In the genomic region with DNA sequence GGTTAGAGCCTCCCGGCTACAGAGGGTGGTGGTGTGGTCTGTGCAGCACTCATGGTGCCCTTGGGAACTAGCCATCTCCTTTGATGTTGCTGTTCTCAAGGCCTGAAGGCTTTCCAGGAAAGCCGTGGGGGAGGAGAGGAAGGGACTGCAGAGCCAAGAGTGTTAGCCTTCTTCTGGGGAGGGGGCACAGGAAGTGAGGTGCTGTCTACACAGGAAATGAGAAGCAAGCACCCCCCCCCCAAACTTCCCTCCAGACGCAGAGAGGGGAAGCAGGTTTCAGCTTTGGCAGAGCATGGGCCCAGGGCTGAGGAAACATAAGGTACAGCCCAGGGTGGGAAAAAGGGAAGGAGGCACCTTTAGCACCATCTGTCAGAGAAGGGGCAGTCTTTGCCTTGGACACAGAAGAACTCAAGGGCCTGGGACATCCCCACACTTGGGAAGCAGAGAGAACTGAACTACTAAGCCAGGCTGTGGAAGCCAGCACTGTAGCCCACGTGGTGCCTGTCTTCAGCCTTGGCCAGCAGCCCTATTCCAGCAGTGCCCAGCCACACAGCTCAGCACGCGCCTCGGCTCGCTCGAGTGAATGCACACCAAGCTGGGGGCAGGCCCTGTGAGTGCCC, we compare ENCODE assay signal across 8 mouse cellular contexts. TPM values are rescaled to one million over a fixed set of nuclear protein-coding genes. Genes with fewer than 3 reads are reported as not detected.
A peak's percentile ranks its signal among the peaks of the same experiment; 100 is the strongest.
DNase-seq lines count a peak whose midpoint lies in the region; ATAC-seq lines count a peak whose summit lies in the region.

No protein-coding gene starts in this region.

- H3K4me3 ChIP-seq in forebrain, embryonic 15.5 days, result no peak overlapping the region
- no peak overlapping the region for H3K4me3 ChIP-seq in hindbrain, embryonic 14.5 days (replicated peaks; ENCODE audit: low read length)
- H3K4me3 ChIP-seq in limb, embryonic 12.5 days (replicated peaks), result no peak overlapping the region

- 50% methylated on average over 9 of the region's 9 CpGs for WGBS in forebrain, embryonic 15.5 days
- WGBS in hindbrain, embryonic 14.5 days, result 80% methylated on average over 9 of the region's 9 CpGs
- 57% methylated on average over 9 of the region's 9 CpGs for WGBS in limb, embryonic 12.5 days

- ATAC-seq in forebrain, embryonic 15.5 days (replicated peaks), result peak; percentile 64
- peak; percentile 43; the same call in 1 of the 2 replicates for ATAC-seq in hindbrain, embryonic 14.5 days (ENCODE audit: low FRiP score)
- ATAC-seq in limb, embryonic 12.5 days (ENCODE audit: insufficient number of reproducible peaks, insufficient read depth, low FRiP score, low TSS enrichment, low read depth), result peak; percentile 48; the same call in 1 of the 2 replicates

- no peak overlapping the region for H3K4me2 ChIP-seq in forebrain, embryonic 15.5 days (replicated peaks)
- H3K4me2 ChIP-seq in hindbrain, embryonic 14.5 days (replicated peaks), result no peak overlapping the region
- no peak overlapping the region for H3K4me2 ChIP-seq in limb, embryonic 12.5 days

- no peak overlapping the region for H3K9ac ChIP-seq in forebrain, embryonic 15.5 days (replicated peaks)
- no peak overlapping the region for H3K9ac ChIP-seq in hindbrain, embryonic 14.5 days
- peak overlapping the region; percentile 5; the same call in 1 of the 2 replicates for H3K9ac ChIP-seq in limb, embryonic 12.5 days (replicated peaks)

- H3K36me3 ChIP-seq in forebrain, embryonic 15.5 days, result 0 out of 2 replicates have a peak, but pooled peaks cover 3% of the 10 kb centered on the region
- H3K36me3 ChIP-seq in hindbrain, embryonic 14.5 days (replicated peaks; ENCODE audit: control insufficient read depth, insufficient read depth), result peaks cover 11% of the 10 kb centered on the region
- peaks cover 74% of the 10 kb centered on the region for H3K36me3 ChIP-seq in limb, embryonic 12.5 days

- H3K9me3 ChIP-seq in forebrain, embryonic 15.5 days, result no peaks in the 10 kb centered on the region
- no peaks in the 10 kb centered on the region for H3K9me3 ChIP-seq in hindbrain, embryonic 14.5 days (ENCODE audit: control insufficient read depth, low read length)
- H3K9me3 ChIP-seq in limb, embryonic 12.5 days, result no peaks in the 10 kb centered on the region

- peak; percentile 33 for DNase-seq in kidney, adult 18-20 months
- DNase-seq in kidney, adult 8-10 months, result no peak
- peak; percentile 67 for DNase-seq in adrenal gland, postnatal 25 days
- no peak for DNase-seq in hindbrain, embryonic 14.5 days (ENCODE audit: low spot score)
- DNase-seq in ovary, postnatal 36 days (ENCODE audit: low spot score), result peak; percentile 69
- DNase-seq in urinary bladder, postnatal 4 days (ENCODE audit: low spot score in 2 of 2), result no peak

- H3K27me3 ChIP-seq in forebrain, embryonic 15.5 days, result no peaks in the 10 kb centered on the region
- no peaks in the 10 kb centered on the region for H3K27me3 ChIP-seq in hindbrain, embryonic 14.5 days (ENCODE audit: control insufficient read depth, insufficient read depth, low read length)
- H3K27me3 ChIP-seq in limb, embryonic 12.5 days, result no peaks in the 10 kb centered on the region

- peaks cover 25% of the 10 kb centered on the region for H3K4me1 ChIP-seq in forebrain, embryonic 15.5 days
- peaks cover 21% of the 10 kb centered on the region for H3K4me1 ChIP-seq in hindbrain, embryonic 14.5 days (replicated peaks; ENCODE audit: control insufficient read depth, insufficient read depth, low read length)
- peaks cover 32% of the 10 kb centered on the region for H3K4me1 ChIP-seq in limb, embryonic 12.5 days (replicated peaks)

- H3K27ac ChIP-seq in forebrain, embryonic 15.5 days (replicated peaks), result peak overlapping the region; percentile 28; the same call in 1 of the 2 replicates
- peak overlapping the region; percentile 9; the same call in 1 of the 2 replicates for H3K27ac ChIP-seq in hindbrain, embryonic 14.5 days
- 0 out of 2 replicates have a peak overlapping the region, but pooled peaks have one; percentile 32 for H3K27ac ChIP-seq in limb, embryonic 12.5 days

RNA-seq across cellular contexts. Expression of a gene that starts 8.3 kb away (rescaled TPM):
- 40.6 and 42.1 TPM in 2 replicates for total RNA-seq in adrenal gland, postnatal 25 days (2021)
- 11.0 and 12.4 TPM in 2 replicates for polyA plus RNA-seq in forebrain, embryonic 15.5 days (2015; fragmentation: Nextera tagmentation; extraction: Ambion mirVana)
- polyA plus RNA-seq in hindbrain, embryonic 14.5 days (2014; fragmentation: Nextera tagmentation; extraction: Ambion mirVana), result 16.2 and 19.3 TPM in 2 replicates
- polyA plus RNA-seq in limb, embryonic 12.5 days (2016; fragmentation: Nextera tagmentation; extraction: Ambion mirVana), result 13.6 and 14.6 TPM in 2 replicates

RNA-seq across cellular contexts. Expression of a gene that starts 25.3 kb away (rescaled TPM):
- 6.2 and 7.7 TPM in 2 replicates for total RNA-seq in adrenal gland, postnatal 25 days (2021)
- polyA plus RNA-seq in forebrain, embryonic 15.5 days (2015; fragmentation: Nextera tagmentation; extraction: Ambion mirVana), result 24.7 and 25.5 TPM in 2 replicates
- polyA plus RNA-seq in hindbrain, embryonic 14.5 days (2014; fragmentation: Nextera tagmentation; extraction: Ambion mirVana), result 16.5 and 19.6 TPM in 2 replicates
- 18.6 and 20.2 TPM in 2 replicates for polyA plus RNA-seq in limb, embryonic 12.5 days (2016; fragmentation: Nextera tagmentation; extraction: Ambion mirVana)

RNA-seq across cellular contexts. Expression of a gene that starts 56.6 kb away (rescaled TPM):
- total RNA-seq in adrenal gland, postnatal 25 days (2021), result 719 and 813 TPM in 2 replicates
- polyA plus RNA-seq in forebrain, embryonic 15.5 days (2015; fragmentation: Nextera tagmentation; extraction: Ambion mirVana), result 250 and 263 TPM in 2 replicates
- 262 and 272 TPM in 2 replicates for polyA plus RNA-seq in hindbrain, embryonic 14.5 days (2014; fragmentation: Nextera tagmentation; extraction: Ambion mirVana)
- 240 and 252 TPM in 2 replicates for polyA plus RNA-seq in limb, embryonic 12.5 days (2016; fragmentation: Nextera tagmentation; extraction: Ambion mirVana)

Comparison
In these comparisons a context has a peak if more than half of its experiments do, and no peak if none do; other contexts are left out.
1. DNase-seq: peak in kidney, adult 18-20 months (single experiment), adrenal gland, postnatal 25 days (single experiment) and ovary, postnatal 36 days (single experiment); none in kidney, adult 8-10 months (0 of 2), hindbrain, embryonic 14.5 days (single experiment) and urinary bladder, postnatal 4 days (0 of 2).
2. Peak in every context shown above with its lines, with median percentiles within 50 percentile points of each other: ATAC-seq and H3K27ac ChIP-seq.